Mouse (Mus musculus) embryonic stem cell, embryonic (primary cell): ENCODE data around the gene Nlrp6.
"Not testable (repeated sequence)": the region's sequence is repeated elsewhere in the genome, so short reads cannot be mapped to it uniquely, and the experiment has no call there.

Source experiments
- CTCF ChIA-PET, 4 experiments: fragments of 300-600 bp in 2 of 4; fragments of 350-600 bp in 2 of 4; sonication (Branson Sonifier 250); formaldehyde crosslinking; loops; one replicate each; lab custom pipeline; 2022; ENCODE audit warnings: inconsistent platforms in 2 of 4; lab: Charles Lee
- POLR2A ChIA-PET, 4 experiments: fragments of 300-600 bp in 2 of 4; fragments of 350-600 bp in 2 of 4; sonication (Branson Sonifier 250); formaldehyde crosslinking; loops; one replicate each; lab custom pipeline; 2022; ENCODE audit warnings: antibody characterized with exemption in 4 of 4, inconsistent platforms in 1 of 4; lab: Charles Lee

Gene Nlrp6

DNA sequence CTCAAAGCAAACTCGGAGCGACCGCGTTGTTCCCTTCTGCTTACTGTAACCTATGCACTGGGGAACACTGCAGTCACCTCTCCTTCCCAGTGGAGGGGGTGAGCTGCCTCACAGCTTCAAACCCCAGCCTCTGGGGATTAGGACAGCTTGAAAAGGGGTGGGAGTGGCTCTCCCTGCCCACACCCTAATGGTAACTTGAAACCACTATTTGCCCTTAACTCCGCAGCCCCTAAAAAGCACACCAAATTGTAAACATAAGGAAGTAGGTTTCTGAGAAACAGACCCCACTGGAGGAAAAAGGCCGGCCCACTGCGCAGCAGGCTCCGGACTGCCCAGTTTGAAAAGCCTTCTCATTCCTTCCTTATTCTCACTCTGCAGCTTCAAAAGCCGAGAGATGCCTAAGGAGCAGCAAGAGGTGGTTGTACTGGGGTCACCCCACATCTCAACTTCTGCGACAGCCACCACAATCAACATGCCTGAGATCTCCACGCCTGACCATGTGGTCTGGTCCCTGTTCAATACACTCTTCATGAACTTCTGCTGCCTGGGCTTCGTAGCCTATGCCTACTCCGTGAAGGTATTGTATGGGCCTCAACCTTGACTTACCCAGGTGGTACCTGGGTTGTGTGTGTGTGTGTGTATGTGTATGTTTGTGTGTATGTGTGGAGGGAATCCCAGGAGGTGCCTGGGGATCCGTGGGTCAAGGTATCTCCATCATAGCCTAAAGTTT, 47.3 kb downstream of the Nlrp6 start:
- CTCF ChIA-PET = interaction anchor here (0.6 to 1.6 kb wide), 20 partner anchors 9 to 594 kb away, joined by 3 to 10 read pairs (median 3); partner anchors contain the start of gene Ifitm2 (in 1 of the 4)
- POLR2A ChIA-PET = interaction anchor here (0.5 to 5.5 kb wide), 45 partner anchors 8 to 507 kb away, joined by 3 to 79 read pairs (median 4); partner anchors contain the start of genes Ifitm2 (in 2 of the 4), Pgghg (in 2 of the 4), B4galnt4 (in 1 of the 4) and Gm45717 (in 1 of the 4)

DNA sequence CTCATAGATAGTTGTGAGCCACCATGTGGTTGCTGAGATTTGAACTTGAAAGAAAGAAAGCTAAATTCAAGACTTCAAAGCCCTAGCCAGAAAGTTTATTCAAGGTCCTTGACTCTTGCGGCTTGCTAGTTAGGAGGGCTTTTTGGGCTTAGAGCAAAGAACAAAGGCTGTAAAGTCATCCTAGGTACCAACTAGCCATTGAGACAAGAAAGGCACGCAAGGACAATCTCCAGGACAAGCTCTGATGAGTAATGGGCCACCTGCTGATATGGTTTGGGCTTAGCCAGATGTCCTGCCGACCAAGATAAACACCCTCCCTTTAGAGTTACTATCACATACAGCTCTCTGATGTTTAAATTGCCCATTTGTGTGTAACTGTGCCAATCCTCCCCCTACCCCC, 48.0 kb downstream of the Nlrp6 start:
- CTCF ChIA-PET = interaction anchor here in 1 of 4 experiments (1.4 to 1.6 kb wide), 2 partner anchors 9 to 60 kb away, joined by 3 to 7 read pairs; no protein-coding TSS in a partner anchor
- POLR2A ChIA-PET = interaction anchor here in 2 of 4 experiments (0.7 to 5.5 kb wide), 13 partner anchors 9 to 289 kb away, joined by 3 to 79 read pairs (median 9); partner anchors contain the start of gene Ifitm2 (in 1 of the 2)

DNA sequence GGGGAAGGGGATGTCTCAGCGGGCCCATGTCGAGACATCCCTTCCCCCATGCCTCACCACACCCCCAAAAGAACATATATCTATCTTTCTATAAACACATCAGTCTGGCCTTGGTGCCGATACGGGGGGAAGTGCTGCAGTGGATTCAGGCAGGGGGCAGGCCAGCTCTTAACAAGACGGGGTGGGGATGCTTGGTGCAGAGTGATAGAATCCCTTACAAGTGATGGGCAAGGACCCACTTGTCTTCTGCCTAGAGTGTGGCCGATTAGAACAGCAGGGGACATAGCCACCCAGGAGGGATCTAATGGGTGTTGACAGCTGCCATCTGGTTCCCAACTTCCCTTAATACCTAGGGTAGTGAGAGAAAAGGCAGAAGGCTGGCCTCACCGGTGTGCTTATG, 50.2 kb downstream of the Nlrp6 start:
- CTCF ChIA-PET = interaction anchor here in 2 of 4 experiments (0.9 to 1.6 kb wide), 6 partner anchors 11 to 80 kb away, joined by 3 to 4 read pairs (median 3); no protein-coding TSS in a partner anchor
- POLR2A ChIA-PET = interaction anchor here in 3 of 4 experiments (0.6 to 5.5 kb wide), 24 partner anchors 8 to 152 kb away, joined by 3 to 79 read pairs (median 4); partner anchors contain the start of genes Ifitm2 (in 1 of the 3) and Pgghg (in 1 of the 3)

DNA sequence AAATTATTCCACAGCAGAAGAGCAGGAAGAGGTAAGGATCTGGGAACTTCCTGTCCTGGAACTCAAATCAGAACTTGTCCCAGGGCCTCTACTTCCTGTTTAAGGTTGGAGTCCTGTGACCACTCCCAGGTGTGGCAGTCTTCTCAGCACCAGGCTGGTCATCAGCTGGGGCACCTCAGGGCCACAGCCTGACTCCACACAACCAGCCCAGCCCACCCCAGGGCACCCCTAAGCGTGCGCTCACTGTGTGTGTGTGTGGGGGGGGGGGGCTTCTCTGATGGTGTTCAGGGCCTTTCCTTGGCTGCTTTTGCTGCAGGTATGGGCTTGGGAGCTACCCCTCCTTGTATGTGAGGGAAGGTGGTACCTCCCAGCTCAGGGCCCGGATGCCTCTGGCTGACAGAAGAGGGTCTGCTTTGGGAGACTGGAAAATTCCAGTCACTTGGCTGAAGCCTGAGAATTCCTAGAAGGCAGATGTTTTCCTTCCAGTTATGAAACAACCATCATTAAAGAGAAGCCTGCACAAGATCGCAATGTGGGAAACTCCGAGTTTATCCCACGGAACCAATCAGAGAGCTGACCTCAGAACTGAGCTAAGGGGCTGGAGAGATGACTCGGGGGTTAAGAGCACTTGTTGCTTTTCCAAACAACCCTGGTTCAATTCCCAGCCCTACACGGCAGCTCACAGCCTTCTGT, 50.9 kb downstream of the Nlrp6 start:
- ChIA-PET CTCF (interaction anchor here in 3 of 4 experiments (0.6 to 1.5 kb wide), 9 partner anchors 9 to 1109 kb away, joined by 3 to 11 read pairs (median 3); no protein-coding TSS in a partner anchor), POLR2A (interaction anchor here in 3 of 4 experiments (0.7 to 5.5 kb wide), 27 partner anchors 9 to 222 kb away, joined by 3 to 79 read pairs (median 4); partner anchors contain the start of genes Hras (in 1 of the 3), Ifitm2 (in 1 of the 3), Ifitm3 (in 1 of the 3) and Lrrc56 (in 1 of the 3))

DNA sequence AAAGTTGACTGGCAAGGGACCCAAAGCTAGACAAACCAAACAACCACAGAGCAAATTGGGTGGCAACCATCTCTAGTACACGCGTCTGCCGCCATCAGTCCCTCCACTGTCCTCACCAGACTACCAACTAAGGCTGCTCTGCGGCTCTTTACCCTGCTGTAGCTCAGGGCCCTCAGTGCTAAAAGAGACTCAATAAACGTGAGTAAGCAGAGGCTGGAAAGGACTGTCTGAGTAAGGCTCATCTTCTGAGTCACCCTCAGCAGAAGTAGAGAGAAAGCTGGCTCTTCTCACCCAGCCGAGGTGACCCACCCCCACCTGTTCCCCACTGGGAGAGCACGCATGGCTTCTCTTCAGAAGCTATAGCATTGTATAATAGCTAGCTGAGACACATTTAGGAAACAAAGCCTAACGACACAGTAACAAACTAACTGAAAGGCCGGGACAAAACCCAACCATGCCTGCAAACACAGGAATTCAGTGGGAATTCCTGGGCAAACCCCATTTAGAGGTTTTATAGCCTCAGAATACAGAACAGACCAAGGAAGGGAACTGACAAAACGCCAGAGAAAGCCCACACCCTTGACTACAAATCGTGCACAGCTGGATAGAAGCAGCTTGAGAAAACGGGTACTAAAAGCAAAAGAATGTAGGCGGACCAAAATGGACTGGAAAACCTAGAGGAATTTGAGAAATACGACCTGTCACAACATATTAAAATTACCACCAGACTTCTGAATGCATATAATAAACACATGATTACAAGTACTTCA, 52.9 kb downstream of the Nlrp6 start:
- POLR2A ChIA-PET = interaction anchor here (0.5 to 4.6 kb wide), 34 partner anchors 8 to 1024 kb away, joined by 3 to 38 read pairs (median 4); partner anchors contain the start of gene Ptdss2 (in 1 of the 4)
- CTCF ChIA-PET = interaction anchor here in 2 of 4 experiments (1.0 to 1.3 kb wide), 2 partner anchors 64 to 65 kb away, joined by 3 to 4 read pairs; no protein-coding TSS in a partner anchor

DNA sequence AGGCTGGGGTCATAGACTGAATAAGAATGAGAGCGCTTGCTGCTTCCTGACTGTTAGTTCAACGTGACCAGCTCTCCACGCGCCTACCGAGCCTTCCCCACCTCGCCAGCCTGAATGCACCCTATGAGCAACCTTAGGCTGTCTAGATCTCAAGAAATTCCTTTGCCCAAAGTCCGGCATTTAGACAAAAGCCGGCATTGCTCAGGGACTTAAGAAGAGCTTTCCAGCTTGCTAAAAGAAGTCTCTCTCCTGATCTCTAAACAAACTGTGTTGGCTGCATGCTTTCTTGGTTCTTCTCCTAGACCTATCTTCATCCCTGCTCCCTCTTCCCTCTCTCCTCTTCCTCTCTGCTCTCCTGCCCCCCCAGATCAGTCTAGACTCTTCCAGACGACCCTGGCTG, 54.2 kb downstream of the Nlrp6 start:
- CTCF ChIA-PET = interaction anchor here in 2 of 4 experiments (0.6 to 1.4 kb wide), 6 partner anchors 9 to 66 kb away, joined by 3 to 5 read pairs (median 3); partner anchors contain the start of gene Pgghg (in 1 of the 2)
- POLR2A ChIA-PET = interaction anchor here (1.0 to 4.6 kb wide), 18 partner anchors 8 to 173 kb away, joined by 3 to 38 read pairs (median 4); no protein-coding TSS in a partner anchor

DNA sequence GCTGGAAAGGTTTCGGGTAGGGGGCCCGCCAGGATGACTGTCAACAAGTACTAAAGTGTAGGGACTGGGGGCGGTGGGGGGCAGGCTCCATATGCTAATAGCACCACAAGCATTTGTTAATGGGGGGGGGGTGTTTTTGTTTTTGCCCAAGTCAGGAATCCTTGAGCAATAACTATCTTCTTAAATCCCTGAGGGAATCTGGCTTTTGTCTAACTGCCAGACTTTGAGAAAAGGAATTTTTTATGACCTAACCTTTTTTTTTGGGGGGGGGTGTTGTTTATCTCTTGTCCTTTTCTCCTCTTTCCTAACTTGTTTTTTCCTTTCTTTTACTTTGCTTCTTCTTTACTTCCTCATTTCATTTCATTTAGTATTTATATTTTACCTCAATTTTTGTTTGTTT, 54.8 kb downstream of the Nlrp6 start:
- CTCF ChIA-PET = interaction anchor here (0.6 to 1.4 kb wide), 7 partner anchors 9 to 67 kb away, joined by 3 to 11 read pairs (median 5); partner anchors contain the start of gene Pgghg (in 1 of the 4)
- POLR2A ChIA-PET = interaction anchor here (0.7 to 4.6 kb wide), 17 partner anchors 8 to 97 kb away, joined by 3 to 38 read pairs (median 4); no protein-coding TSS in a partner anchor

- CTCF ChIA-PET = not testable (repeated sequence)
- POLR2A ChIA-PET = interaction anchor here in 3 of 4 experiments (0.6 to 2.6 kb wide), 10 partner anchors 9 to 71 kb away, joined by 3 to 7 read pairs (median 3); no protein-coding TSS in a partner anchor
Observed at GRCm38 (mm10) chr7:140976720-140977119, 56.0 kb downstream of the Nlrp6 start.
